ENCODE assay signal across 8 mouse cellular contexts in genomic region chr1:184851741-184852618, GRCm38 (mm10). TPM values are rescaled to one million over a fixed set of nuclear protein-coding genes. Genes with fewer than 3 reads are reported as not detected.
DNase-seq lines count a peak whose midpoint lies in the region; ATAC-seq lines count a peak whose summit lies in the region.

No protein-coding gene starts in this region.

- no peak overlapping the region for H3K4me3 ChIP-seq in embryonic facial prominence, embryonic 11.5 days (ENCODE audit: low read depth, low read length)
- H3K4me3 ChIP-seq in limb, embryonic 10.5 days = peak overlapping the region; percentile 22; the same call in 1 of the 2 replicates
- peak overlapping the region; percentile 22 for H3K4me3 ChIP-seq in midbrain, embryonic 12.5 days

- H3K9me3 ChIP-seq in embryonic facial prominence, embryonic 11.5 days (replicated peaks; ENCODE audit: control insufficient read depth, low read length) = no peaks in the 10 kb centered on the region
- no peaks in the 10 kb centered on the region for H3K9me3 ChIP-seq in limb, embryonic 10.5 days (replicated peaks)
- no peaks in the 10 kb centered on the region for H3K9me3 ChIP-seq in midbrain, embryonic 12.5 days

- ATAC-seq in embryonic facial prominence, embryonic 11.5 days (replicated peaks; ENCODE audit: insufficient number of reproducible peaks, low FRiP score, low TSS enrichment, low read depth) = peak; percentile 78
- ATAC-seq in midbrain, embryonic 12.5 days (ENCODE audit: low FRiP score, low read depth) = peak; percentile 91

- 18% methylated on average over 31 of the region's 31 CpGs for WGBS in embryonic facial prominence, embryonic 11.5 days
- 26% methylated on average over 31 of the region's 31 CpGs for WGBS in limb, embryonic 10.5 days
- whole genome bisulfite sequencing in midbrain, embryonic 12.5 days = 19% methylated on average over 31 of the region's 31 CpGs

- H3K27me3 ChIP-seq in embryonic facial prominence, embryonic 11.5 days (ENCODE audit: control insufficient read depth, insufficient read depth, low read length) = no peaks in the 10 kb centered on the region
- peaks cover 38% of the 10 kb centered on the region for H3K27me3 ChIP-seq in limb, embryonic 10.5 days (ENCODE audit: low read depth, poor library complexity, severe bottlenecking)
- H3K27me3 ChIP-seq in midbrain, embryonic 12.5 days = peaks cover 37% of the 10 kb centered on the region

- H3K9ac ChIP-seq in embryonic facial prominence, embryonic 11.5 days (replicated peaks; ENCODE audit: low read length) = no peak overlapping the region
- H3K9ac ChIP-seq in midbrain, embryonic 12.5 days (replicated peaks) = no peak overlapping the region

- H3K4me2 ChIP-seq in embryonic facial prominence, embryonic 11.5 days (ENCODE audit: low read depth, low read length) = peak overlapping the region; percentile 6; the same call in 1 of the 2 replicates
- peak overlapping the region; percentile 46 for H3K4me2 ChIP-seq in midbrain, embryonic 12.5 days (replicated peaks)

- H3K36me3 ChIP-seq in embryonic facial prominence, embryonic 11.5 days (replicated peaks; ENCODE audit: control insufficient read depth, insufficient read depth, low read depth, low read length) = no peaks in the 10 kb centered on the region
- H3K36me3 ChIP-seq in limb, embryonic 10.5 days = no peaks in the 10 kb centered on the region
- no peaks in the 10 kb centered on the region for H3K36me3 ChIP-seq in midbrain, embryonic 12.5 days

- no peak overlapping the region for H3K27ac ChIP-seq in embryonic facial prominence, embryonic 11.5 days (replicated peaks; ENCODE audit: low read depth, low read length)
- no peak overlapping the region for H3K27ac ChIP-seq in limb, embryonic 10.5 days
- H3K27ac ChIP-seq in midbrain, embryonic 12.5 days (replicated peaks) = no peak overlapping the region

- H3K4me1 ChIP-seq in embryonic facial prominence, embryonic 11.5 days (ENCODE audit: control insufficient read depth, insufficient read depth, low read length) = no peaks in the 10 kb centered on the region
- H3K4me1 ChIP-seq in limb, embryonic 10.5 days = peaks cover 20% of the 10 kb centered on the region
- H3K4me1 ChIP-seq in midbrain, embryonic 12.5 days = peaks cover 8% of the 10 kb centered on the region

- peak; percentile 44 to 77 for DNase-seq in urinary bladder, adult 18-20 months (ENCODE audit: low spot score in 2 of 2)
- no peak for DNase-seq in urinary bladder, postnatal 10 days (ENCODE audit: low spot score)
- DNase-seq in embryonic facial prominence, embryonic 11.5 days (ENCODE audit: low spot score) = peak; percentile 88
- peak; percentile 99 for DNase-seq in heart, adult 11 months
- DNase-seq in kidney, adult 11 months = peak; percentile 97
- DNase-seq in limb, embryonic 10.5 days (ENCODE audit: low spot score) = peak; percentile 73
- DNase-seq in spleen, adult 12 weeks (ENCODE audit: low spot score) = peak; percentile 35

RNA-seq across cellular contexts. Expression of gene Marc2, which starts 5.7 kb away (rescaled TPM):
- 118 and 125 TPM in 2 replicates for polyA plus RNA-seq in embryonic facial prominence, embryonic 11.5 days (2014; fragmentation: Nextera tagmentation; extraction: Ambion mirVana)
- polyA plus RNA-seq in limb, embryonic 10.5 days (2016; fragmentation: Nextera tagmentation; extraction: Ambion mirVana) = 68.9 and 84.4 TPM in 2 replicates
- 88.4 and 97.3 TPM in 2 replicates for polyA plus RNA-seq in midbrain, embryonic 12.5 days (2016; fragmentation: Nextera tagmentation; extraction: Ambion mirVana)

RNA-seq across cellular contexts. Expression of gene C130074G19Rik, which starts 31.0 kb away (rescaled TPM):
- 0.67 and 0.72 TPM in 2 replicates for polyA plus RNA-seq in embryonic facial prominence, embryonic 11.5 days (2014; fragmentation: Nextera tagmentation; extraction: Ambion mirVana)
- polyA plus RNA-seq in limb, embryonic 10.5 days (2016; fragmentation: Nextera tagmentation; extraction: Ambion mirVana) = 0.48 and 0.64 TPM in 2 replicates
- polyA plus RNA-seq in midbrain, embryonic 12.5 days (2016; fragmentation: Nextera tagmentation; extraction: Ambion mirVana) = 0.59 and 1.1 TPM in 2 replicates

RNA-seq across cellular contexts. Expression of gene Marc1, which starts 40.9 kb away (rescaled TPM):
- polyA plus RNA-seq in embryonic facial prominence, embryonic 11.5 days (2014; fragmentation: Nextera tagmentation; extraction: Ambion mirVana) = not detected in 2 replicates
- 0.15 and 0.24 TPM in 2 replicates for polyA plus RNA-seq in limb, embryonic 10.5 days (2016; fragmentation: Nextera tagmentation; extraction: Ambion mirVana)
- polyA plus RNA-seq in midbrain, embryonic 12.5 days (2016; fragmentation: Nextera tagmentation; extraction: Ambion mirVana) = 0.14 and 0.18 TPM in 2 replicates
